Mouse (Mus musculus) embryo, embryonic 9.5 days (tissue): ENCODE data around the gene Slc41a3.

Source experiments
- DNase-seq: peaks from one replicate; pipeline ENCODE4 v3.0.0-alpha.2; 2017; ENCODE audit errors: extremely low spot score

The Slc41a3 gene

GRCm38 (mm10) chr6:90597592-90597991 lies 6.9 kb upstream of the Slc41a3 start:
- DNase-seq, result no peak

DNA sequence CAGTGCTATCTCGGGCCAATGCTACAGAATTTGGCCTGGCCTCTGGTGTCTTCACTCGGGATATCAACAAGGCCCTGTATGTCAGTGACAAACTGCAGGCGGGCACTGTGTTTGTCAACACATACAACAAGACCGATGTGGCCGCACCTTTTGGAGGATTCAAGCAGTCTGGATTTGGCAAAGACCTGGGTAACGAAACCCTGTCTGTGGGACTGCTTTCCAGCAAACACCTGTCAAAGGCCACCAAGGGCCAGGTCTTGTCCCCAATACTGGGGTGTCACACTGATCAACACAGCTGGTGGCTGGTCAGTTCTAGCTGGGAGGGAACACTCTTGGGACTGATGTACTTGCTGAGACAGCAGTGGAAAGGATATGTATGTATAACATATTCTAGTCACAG lies 6.3 kb upstream of the Slc41a3 start:
- DNase-seq, result no peak

DNA sequence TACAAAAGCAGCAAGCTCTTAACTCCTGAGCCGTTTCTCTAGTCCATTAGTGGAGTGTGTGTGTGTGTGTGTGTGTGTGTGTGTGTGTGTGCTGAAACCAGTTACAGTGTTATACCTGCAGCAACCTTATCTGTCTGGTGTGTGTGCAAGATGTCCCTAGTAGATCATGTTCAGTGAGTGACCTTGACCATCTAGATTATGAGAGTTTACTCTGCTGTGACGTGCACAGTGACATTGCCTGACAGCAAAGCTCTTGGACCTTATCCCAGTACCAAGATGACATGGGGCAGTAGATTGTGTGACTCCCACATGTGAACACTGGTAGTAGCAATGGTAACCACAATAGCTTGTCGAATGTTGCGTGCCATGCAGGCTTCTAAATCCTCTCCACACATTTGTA lies 4.2 kb upstream of the Slc41a3 start:
- DNase-seq, result no peak

DNA sequence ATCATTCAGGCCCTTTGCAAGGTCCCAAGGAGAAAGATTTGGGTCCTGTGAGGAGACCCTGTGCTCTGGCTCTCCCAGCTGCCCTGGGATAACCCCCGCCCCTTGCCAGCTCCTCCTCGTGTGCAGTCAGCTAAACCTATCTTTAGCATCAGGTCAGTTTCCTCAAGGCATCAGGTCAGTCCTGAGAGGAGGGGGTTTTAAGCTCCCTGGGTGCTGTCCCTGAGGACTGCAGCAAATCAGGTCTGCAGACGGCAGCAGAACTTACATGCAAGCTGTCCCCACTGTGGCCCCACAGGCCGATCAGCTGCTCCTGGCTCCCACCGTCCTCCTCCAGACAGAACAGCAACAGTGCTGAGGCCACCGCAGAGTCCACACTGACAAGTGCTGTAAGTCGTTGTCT lies 2.8 kb upstream of the Slc41a3 start:
- no peak for DNase-seq

DNA sequence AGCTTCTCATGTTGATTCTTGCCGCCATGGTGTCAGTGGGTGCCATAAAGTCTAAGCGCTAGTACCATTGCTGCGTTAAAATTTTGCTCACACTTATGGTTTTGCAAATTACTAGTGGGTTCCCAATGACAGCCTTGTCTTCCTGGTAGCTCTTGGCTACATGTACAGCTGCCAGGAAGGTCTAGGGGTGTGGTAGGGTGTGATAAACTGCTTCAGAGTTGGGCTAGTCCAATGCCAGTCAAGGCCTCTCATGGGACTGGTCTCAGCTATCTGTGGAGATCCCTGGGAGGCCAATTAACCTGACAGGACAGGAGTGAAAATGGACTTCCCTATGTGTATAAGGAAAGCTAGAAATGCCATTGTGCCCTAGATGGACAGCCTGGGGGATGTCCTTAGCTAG lies 2.2 kb upstream of the Slc41a3 start:
- DNase-seq, result no peak

DNA sequence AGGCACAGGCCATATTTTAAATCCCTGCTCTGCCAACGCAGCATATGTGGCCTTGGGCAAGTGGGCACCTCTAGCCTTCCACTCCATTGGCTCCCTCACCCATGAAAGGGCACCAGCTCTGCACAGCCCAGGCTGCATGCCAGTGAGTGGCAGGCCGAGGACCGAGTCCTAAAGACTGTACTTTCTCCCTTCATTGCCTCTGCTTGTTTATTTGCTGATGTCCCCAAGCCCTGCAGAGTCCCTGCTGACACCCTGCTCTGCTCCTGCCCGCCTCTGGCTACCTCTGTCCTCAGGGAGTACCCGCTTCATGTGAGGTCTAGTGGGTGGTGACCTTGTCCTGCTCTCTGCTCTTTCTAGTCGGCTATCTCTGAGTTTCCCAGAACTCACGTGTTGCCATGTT lies 1.4 kb upstream of the Slc41a3 start:
- no peak for DNase-seq

- no peak for DNase-seq
These were observed 395 bp upstream of the Slc41a3 start for GRCm38 (mm10) chr6:90604130-90604529.

DNA sequence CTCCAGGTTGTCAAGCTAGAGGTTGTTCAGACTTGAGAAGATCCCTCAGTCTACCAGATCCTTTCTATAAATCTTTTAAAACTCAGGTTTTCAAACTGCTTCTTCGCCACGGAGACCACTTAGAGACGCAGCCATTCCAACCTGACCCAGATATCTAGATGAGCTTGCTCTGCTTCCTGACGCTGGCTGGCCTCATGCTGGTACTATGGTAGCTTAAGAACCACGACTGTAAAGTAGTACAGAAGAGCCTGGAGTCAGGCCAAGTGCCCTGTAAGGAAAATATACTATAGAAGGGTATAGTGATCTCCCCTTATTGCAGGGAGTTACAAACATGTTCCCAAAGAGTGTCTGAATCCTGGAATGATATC lies 757 bp downstream of the Slc41a3 start:
- DNase-seq, result no peak

DNA sequence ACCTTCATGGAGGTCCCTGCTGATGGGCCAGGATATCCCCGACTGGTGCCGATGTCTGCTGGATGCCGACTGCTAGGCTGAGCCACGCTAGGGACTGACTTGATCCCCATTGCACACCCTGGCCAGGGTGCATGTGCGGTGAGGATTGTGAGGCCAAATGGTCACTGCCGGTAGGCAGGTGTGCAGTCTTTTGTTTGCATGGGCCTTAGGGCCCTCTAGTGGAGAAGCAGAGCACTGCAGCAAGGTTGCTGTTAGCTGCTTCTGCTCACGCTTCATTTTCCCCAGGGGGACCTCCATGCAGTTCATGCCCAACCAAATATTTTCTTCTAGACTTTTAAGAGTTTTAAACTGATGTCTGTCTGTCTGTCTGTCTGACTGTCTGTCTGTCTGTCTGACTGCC lies 2.0 kb downstream of the Slc41a3 start:
- DNase-seq, result peak; percentile 74

DNA sequence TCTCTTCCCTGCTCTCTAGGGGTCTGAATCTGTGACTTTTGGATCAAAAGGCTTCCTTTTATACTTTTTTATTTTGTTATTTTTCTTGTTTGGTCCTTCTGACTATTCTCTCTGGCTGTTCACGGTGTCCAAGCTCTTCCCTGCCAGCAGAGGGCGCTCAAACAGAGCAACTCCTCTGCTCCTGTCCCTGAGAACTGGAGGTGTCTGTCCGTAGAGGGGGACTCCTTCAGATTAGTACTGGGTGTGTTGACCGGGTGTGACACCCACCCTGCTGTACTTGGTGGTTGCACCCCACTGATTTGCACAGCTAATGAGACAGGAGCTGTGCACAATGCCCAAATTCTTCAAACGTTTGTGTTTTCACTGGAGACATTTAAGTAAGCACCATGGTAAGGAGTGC lies 2.7 kb downstream of the Slc41a3 start:
- DNase-seq, result peak; percentile 68

GRCm38 (mm10) chr6:90608186-90608585 lies 3.7 kb downstream of the Slc41a3 start:
- no peak for DNase-seq

- DNase-seq, result no peak
These were observed 5.7 kb downstream of the Slc41a3 start for GRCm38 (mm10) chr6:90610248-90610647.

- DNase-seq, result no peak
These were observed 8.8 kb downstream of the Slc41a3 start for GRCm38 (mm10) chr6:90613277-90613676.

DNA sequence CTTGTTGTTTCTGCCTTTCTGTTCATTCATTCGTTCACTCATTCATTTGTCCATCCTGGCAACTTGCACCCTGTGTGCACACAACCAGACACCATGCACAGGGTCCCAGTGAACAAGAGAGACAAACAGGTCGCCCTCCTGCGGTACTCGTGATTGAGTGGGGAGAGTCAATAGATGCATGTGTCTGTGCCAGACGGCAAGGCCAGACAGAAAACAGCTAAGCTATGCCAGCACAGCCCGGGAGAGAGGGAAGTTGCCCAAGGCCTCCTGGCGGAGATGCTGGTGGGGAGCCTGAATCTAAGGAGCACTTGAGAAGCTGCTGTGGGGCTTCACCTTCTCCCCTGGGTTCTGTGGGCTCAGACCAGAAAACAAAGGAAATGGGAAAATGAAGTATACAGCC lies 10.8 kb downstream of the Slc41a3 start:
- DNase-seq, result no peak

DNA sequence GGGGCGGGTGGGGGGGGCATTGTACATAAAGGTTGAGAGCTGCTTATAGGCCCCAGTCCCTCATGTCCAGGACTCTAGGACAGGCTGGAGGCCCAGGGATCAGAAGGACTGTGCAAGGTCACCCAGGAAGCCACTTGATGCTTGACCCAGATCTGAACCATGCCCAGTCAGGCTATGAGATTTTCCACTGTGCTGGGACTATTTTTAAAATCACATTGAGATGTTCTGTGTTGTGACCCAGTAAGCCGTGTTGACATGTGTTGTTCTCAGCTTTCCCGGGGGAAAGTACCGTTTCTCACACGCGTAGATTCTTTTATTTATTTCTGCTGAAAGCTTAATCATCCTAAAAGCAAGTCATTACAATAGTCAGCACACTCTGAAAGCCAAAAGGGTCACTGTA lies 11.5 kb downstream of the Slc41a3 start:
- no peak for DNase-seq

DNA sequence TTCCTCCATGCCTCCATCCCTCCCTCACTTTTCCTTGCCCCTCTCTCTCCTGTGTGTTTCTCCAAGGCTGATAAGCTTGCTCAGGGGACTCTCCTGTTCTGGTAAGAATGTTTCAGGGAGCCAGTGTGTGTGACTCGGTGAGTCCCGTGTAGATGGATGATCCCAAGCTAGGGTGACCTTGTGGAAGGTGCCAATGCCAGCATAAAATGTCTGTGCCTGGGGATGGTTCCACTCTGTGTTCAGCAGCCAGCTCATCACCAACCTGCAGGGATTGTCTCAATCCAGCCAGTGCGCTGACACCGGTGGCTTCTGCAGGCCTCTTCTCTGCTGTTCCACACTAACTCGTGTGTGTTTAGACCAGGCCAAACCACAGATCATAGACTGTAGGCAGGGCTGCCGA lies 12.0 kb downstream of the Slc41a3 start:
- no peak for DNase-seq

DNA sequence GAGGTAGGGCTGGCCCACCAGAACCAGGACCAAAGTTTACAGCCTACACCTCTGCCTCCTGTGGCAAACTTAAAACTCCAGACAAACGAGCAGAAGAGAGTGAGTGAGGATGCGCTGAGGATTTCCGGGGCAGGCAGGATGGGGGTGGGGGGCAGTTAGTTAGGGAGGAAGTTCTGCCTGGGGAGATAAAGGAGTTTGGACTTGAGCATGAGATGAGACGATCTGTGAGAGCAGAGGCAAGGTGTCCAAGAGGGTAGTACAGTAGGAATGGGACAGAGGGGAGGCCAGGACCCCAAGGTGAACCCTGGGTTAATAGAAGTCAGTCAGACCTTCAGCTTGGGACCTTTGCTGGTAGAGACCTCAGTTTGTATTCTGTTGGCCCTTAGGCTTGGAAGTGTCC lies 13.7 kb downstream of the Slc41a3 start:
- no peak for DNase-seq

- no peak for DNase-seq
These were observed 14.5 kb downstream of the Slc41a3 start for GRCm38 (mm10) chr6:90618821-90619636.

DNA sequence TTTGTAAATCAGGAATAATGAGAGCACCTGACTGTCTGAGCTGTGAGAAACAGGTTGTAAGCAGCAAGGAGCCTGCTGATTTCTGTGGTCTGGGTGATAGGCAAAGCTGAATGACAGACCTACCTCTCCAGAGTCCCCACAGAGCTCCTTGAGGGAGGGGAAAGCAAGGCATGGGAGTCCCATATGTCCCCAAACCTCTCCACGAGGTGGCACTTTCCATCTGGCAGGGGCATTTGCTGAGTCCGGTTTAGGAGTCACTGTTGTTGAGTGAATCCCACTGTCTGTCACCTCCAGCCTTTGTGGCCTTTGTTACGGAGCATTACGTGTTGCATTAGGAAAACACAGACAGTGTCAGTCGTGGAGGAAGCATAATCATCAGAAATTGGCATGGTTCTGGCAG lies 15.4 kb downstream of the Slc41a3 start:
- no peak for DNase-seq

- no peak for DNase-seq
These were observed 16.5 kb downstream of the Slc41a3 start for GRCm38 (mm10) chr6:90620791-90621583.

GRCm38 (mm10) chr6:90621584-90621890 lies 17.0 kb downstream of the Slc41a3 start:
- DNase-seq, result no peak

DNA sequence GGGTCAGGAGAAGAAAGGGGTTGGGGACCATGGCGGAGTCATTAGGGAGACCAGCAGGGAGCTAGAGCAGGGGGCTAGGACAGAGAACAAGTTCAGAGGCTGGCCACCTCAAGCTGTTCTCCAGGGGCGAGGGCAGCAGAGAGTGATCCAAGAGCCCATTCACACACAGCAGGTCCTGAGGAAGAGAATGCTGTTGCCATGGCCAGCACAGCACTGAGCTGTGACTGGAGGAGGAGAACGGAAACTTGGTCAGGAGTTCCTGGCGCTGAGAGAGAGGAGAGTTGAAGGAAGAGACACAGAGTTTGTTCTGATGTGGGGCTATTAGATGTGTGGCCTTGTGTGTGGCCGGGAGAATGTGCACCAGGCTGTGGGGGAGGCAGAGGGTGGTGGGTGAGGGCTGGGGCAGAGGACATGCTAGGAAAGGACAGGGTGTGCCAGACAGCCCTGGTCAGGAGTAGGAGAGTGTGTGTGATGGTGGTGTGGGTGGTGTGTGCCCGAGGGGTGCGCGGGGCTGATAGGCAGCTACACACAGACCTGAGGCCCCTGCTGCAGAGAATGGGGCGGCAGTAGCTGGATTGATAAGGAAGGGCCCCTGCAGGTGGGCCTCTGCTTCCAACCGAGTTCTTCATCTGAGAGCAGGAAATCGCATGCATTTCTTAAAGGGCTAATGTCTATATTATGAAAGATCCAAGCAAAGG lies 18.4 kb downstream of the Slc41a3 start:
- no peak for DNase-seq

DNA sequence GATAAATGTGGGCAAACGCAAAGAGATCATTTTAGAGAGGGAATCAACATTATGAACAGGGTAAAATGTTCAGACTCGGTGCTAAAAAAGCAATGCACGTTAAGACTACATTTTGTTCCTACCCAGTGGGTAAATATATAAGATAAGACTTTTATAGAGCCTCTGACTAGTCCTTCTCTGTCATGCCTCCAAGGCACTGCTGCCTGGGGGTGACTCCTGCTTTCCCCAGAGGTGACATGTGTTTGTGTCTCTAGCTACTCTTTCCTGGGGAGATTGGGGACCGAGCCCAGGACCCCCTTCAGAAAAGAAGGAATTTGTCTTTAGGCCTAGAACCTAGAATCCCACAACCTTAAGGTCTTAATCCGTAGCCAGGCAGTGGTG lies 18.9 kb downstream of the Slc41a3 start:
- no peak for DNase-seq
